Mouse (Mus musculus): ENCODE data around the gene Ccl2. TPM values are rescaled to one million over a fixed set of nuclear protein-coding genes. Genes with fewer than 3 reads are reported as not detected.

Gene Ccl2
- polyA plus RNA-seq, 1 experiment from 2014 or later: 2.4 TPM

DNA sequence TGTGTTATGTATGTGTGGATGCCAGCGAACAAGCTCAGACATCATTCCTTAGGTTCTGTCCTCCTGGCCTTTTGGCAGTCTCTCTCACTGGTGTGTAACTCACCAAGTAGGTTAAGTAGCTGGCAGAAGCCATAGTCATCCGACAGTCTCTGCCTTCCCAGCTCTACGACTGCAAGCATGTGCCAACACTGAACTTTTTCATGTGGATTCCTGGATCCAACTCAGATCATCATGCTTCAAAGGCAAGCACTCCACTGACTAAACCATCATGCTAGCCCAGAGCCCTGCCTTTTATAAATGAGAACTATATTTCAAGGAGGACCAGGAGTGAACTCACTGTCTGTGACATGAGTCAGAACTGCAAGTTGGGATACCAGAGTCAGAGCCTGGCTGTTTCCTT lies 38.3 kb downstream of the Ccl2 start:
- DNase-seq (ENCODE audit: low spot score): no peak
- Histone ChIP-seq H3K36me3 (ENCODE audit: control insufficient read depth, insufficient read depth, low read length) (no peaks in the 10 kb centered on the region), H3K4me2 (replicated peaks; ENCODE audit: low read depth, low read length) (no peak overlapping the region), H3K4me3 (ENCODE audit: low read depth, low read length) (no peak overlapping the region), H3K4me1 (replicated peaks; ENCODE audit: control insufficient read depth, insufficient read depth, low read length) (no peaks in the 10 kb centered on the region), H3K27me3 (ENCODE audit: control insufficient read depth, insufficient read depth, low read length) (no peaks in the 10 kb centered on the region), H3K9me3 (ENCODE audit: control insufficient read depth, low read length) (no peaks in the 10 kb centered on the region), H3K27ac (ENCODE audit: low read depth, low read length) (no peak overlapping the region), H3K9ac (ENCODE audit: low read depth, low read length) (no peak overlapping the region)
- ATAC-seq (ENCODE audit: low FRiP score): no peak
- WGBS: 83% methylated on average over 3 of the region's 3 CpGs

DNA sequence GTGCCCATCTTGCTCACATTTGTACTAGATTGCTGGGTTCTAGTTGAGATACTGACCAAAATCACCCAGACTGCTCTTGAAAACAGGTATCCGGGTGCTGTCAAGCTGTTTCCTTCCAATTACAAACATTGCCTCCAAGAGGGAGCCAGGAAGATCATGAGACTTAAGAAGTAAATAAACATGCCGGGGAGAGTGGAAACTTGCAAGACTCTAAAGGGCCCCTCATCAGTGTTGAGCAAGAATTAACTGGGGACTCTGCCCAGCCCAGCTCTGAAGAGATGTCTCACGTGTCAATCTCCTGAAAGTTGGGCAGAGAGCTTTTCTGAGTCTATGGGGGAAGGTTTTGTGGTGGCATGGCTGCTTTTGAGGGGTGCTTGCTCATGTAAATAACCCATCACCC lies 41.7 kb downstream of the Ccl2 start:
- Histone ChIP-seq H3K4me2 (replicated peaks; ENCODE audit: low read depth, low read length) (no peak overlapping the region), H3K4me1 (replicated peaks; ENCODE audit: control insufficient read depth, insufficient read depth, low read length) (no peaks in the 10 kb centered on the region), H3K9ac (ENCODE audit: low read depth, low read length) (no peak overlapping the region), H3K27ac (ENCODE audit: low read depth, low read length) (no peak overlapping the region), H3K36me3 (ENCODE audit: control insufficient read depth, insufficient read depth, low read length) (no peaks in the 10 kb centered on the region), H3K4me3 (ENCODE audit: low read depth, low read length) (no peak overlapping the region), H3K9me3 (ENCODE audit: control insufficient read depth, low read length) (no peaks in the 10 kb centered on the region), H3K27me3 (ENCODE audit: control insufficient read depth, insufficient read depth, low read length) (no peaks in the 10 kb centered on the region)
- no peak for DNase-seq (ENCODE audit: low spot score)
- ATAC-seq (ENCODE audit: low FRiP score): no peak
- WGBS: 87% methylated on average over 3 of the region's 3 CpGs

DNA sequence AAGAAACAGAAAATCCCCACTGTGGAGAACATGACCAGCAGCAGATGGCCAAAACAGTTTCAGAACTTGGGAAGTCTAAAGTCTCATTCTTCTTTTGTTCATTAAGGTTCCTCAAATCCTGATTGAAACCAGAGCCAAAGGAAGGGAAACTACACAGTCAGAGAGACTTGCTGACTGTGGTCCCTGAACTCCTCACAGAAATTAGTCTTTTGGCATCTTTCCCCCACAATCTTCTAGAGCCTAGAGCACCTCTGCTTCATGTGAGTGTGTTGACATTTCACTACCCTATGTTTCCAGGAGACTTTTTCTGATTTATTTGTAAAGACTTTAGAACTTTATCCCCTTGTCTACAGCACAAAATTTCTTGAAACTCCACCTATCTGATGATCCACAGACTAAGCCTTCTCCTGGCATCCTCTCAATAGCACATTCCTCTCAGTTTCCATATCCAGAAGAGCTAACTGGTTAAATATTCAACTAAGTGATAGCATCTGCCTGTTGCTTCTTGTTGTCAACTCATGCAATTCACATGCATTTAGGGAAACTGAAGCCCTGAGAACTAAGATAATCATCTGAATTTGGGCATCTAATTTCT lies 42.9 kb downstream of the Ccl2 start:
- H3K4me1 ChIP-seq (replicated peaks; ENCODE audit: control insufficient read depth, insufficient read depth, low read length): no peaks in the 10 kb centered on the region
- H3K36me3 ChIP-seq (ENCODE audit: control insufficient read depth, insufficient read depth, low read length): no peaks in the 10 kb centered on the region
- H3K27me3 ChIP-seq (ENCODE audit: control insufficient read depth, insufficient read depth, low read length): no peaks in the 10 kb centered on the region
- no peak overlapping the region for H3K4me2 ChIP-seq (replicated peaks; ENCODE audit: low read depth, low read length)
- ATAC-seq (ENCODE audit: low FRiP score) (no peak), DNase-seq (ENCODE audit: low spot score) (no peak)
- no peaks in the 10 kb centered on the region for H3K9me3 ChIP-seq (ENCODE audit: control insufficient read depth, low read length)
- H3K27ac ChIP-seq (ENCODE audit: low read depth, low read length): no peak overlapping the region
- no peak overlapping the region for H3K4me3 ChIP-seq (ENCODE audit: low read depth, low read length)
- no peak overlapping the region for H3K9ac ChIP-seq (ENCODE audit: low read depth, low read length)

DNA sequence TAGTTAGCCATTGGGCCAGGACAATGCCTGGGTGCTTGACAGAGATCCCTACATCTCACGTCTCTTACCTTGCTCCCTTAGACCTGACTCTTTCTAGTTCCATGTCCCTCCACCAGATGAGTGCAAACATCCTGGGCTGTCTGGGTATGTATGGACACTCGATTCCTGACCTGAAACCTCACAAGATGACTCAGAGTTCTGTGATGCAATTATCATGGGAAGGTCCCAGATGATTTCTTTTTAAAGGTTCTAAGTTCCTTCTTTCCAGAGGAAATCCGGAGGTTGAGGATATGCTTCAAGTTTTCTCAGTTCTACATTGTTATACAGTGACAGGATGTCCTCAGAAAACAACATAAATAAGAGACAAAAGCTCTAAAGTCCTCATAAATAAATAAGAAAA lies 45.5 kb downstream of the Ccl2 start:
- H3K4me3 ChIP-seq (ENCODE audit: low read depth, low read length): no peak overlapping the region
- no peaks in the 10 kb centered on the region for H3K36me3 ChIP-seq (ENCODE audit: control insufficient read depth, insufficient read depth, low read length)
- DNase-seq (ENCODE audit: low spot score): no peak
- H3K9ac ChIP-seq (ENCODE audit: low read depth, low read length): no peak overlapping the region
- no peak overlapping the region for H3K27ac ChIP-seq (ENCODE audit: low read depth, low read length)
- no peaks in the 10 kb centered on the region for H3K27me3 ChIP-seq (ENCODE audit: control insufficient read depth, insufficient read depth, low read length)
- H3K9me3 ChIP-seq (ENCODE audit: control insufficient read depth, low read length): no peaks in the 10 kb centered on the region
- no peak for ATAC-seq (ENCODE audit: low FRiP score)
- 80% methylated on average over 3 of the region's 3 CpGs for WGBS
- no peak overlapping the region for H3K4me2 ChIP-seq (replicated peaks; ENCODE audit: low read depth, low read length)
- no peaks in the 10 kb centered on the region for H3K4me1 ChIP-seq (replicated peaks; ENCODE audit: control insufficient read depth, insufficient read depth, low read length)

DNA sequence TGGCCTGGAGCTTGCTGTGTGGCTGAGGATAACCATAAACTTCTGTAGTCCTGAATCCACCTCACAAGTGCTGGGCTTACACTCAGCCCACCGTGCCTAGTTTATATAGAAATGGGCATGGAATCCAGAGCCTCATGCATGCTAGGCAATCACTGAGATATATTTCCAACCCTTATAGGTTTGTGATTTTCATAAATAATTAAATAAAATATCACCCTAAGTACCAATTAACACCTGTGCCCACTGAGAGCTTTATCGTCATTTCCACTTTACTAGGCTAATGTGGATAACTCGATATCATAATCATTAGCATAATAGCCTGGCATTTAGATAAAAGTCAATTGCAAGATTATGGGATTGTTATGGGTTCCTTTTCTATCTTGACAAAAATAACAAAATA lies 49.0 kb downstream of the Ccl2 start:
- Histone ChIP-seq H3K9ac (ENCODE audit: low read depth, low read length) (no peak overlapping the region), H3K4me3 (ENCODE audit: low read depth, low read length) (no peak overlapping the region), H3K27me3 (ENCODE audit: control insufficient read depth, insufficient read depth, low read length) (no peaks in the 10 kb centered on the region), H3K27ac (ENCODE audit: low read depth, low read length) (no peak overlapping the region), H3K36me3 (ENCODE audit: control insufficient read depth, insufficient read depth, low read length) (no peaks in the 10 kb centered on the region), H3K4me2 (replicated peaks; ENCODE audit: low read depth, low read length) (no peak overlapping the region), H3K9me3 (ENCODE audit: control insufficient read depth, low read length) (no peaks in the 10 kb centered on the region), H3K4me1 (replicated peaks; ENCODE audit: control insufficient read depth, insufficient read depth, low read length) (0 out of 2 replicates have a peak, but pooled peaks cover 2% of the 10 kb centered on the region)
- DNase-seq (ENCODE audit: low spot score) (no peak), ATAC-seq (ENCODE audit: low FRiP score) (no peak)
- whole genome bisulfite sequencing: 91% methylated on average over 3 of the region's 3 CpGs

Other genes starting within 250 kb of the Ccl2 start
- gene 5530401A14Rik, start 174.9 kb upstream of the Ccl2 start, polyA plus RNA-seq (2014; fragmentation: Nextera tagmentation; extraction: Ambion mirVana): 0.10 and 0.25 TPM in 2 replicates
- 1.3 and 1.7 TPM in 2 replicates for gene Asic2, start 67.1 kb upstream of the Ccl2 start, polyA plus RNA-seq (2014; fragmentation: Nextera tagmentation; extraction: Ambion mirVana)
- not detected in 2 replicates for gene Gm17268, start 3.0 kb downstream of the Ccl2 start, polyA plus RNA-seq (2014; fragmentation: Nextera tagmentation; extraction: Ambion mirVana)
- gene Ccl7, start 10.1 kb downstream of the Ccl2 start, polyA plus RNA-seq (2014; fragmentation: Nextera tagmentation; extraction: Ambion mirVana): 1.0 TPM in 1 of 2 replicates, not detected in the other
- not detected in 2 replicates for gene Ccl11, start 22.3 kb downstream of the Ccl2 start, polyA plus RNA-seq (2014; fragmentation: Nextera tagmentation; extraction: Ambion mirVana)
- 1.1 and 1.2 TPM in 2 replicates for gene Ccl12, start 66.3 kb downstream of the Ccl2 start, polyA plus RNA-seq (2014; fragmentation: Nextera tagmentation; extraction: Ambion mirVana)
- gene Ccl8, start 79.6 kb downstream of the Ccl2 start, polyA plus RNA-seq (2014; fragmentation: Nextera tagmentation; extraction: Ambion mirVana): not detected in 2 replicates

Measured in hindbrain, embryonic 11.5 days (tissue).